Mouse (Mus musculus) ES-E14 (cell line): Measurements from ENCODE around the gene A830031A19Rik.

ENCODE experiments used
- CHD2 ChIP-seq: IDR thresholded peaks from 2 replicates; pipeline ENCODE4 v1.6.1; 2014; ENCODE audit warnings: mild to moderate bottlenecking, low read depth, low read length, inconsistent platforms
- HCFC1 ChIP-seq: IDR thresholded peaks from 2 replicates; pipeline ENCODE4 v1.6.1; 2012; ENCODE audit warnings: low read length, inconsistent platforms, borderline replicate concordance; ENCODE audit not compliant: insufficient read depth
- MAFK ChIP-seq: IDR thresholded peaks from 2 replicates; pipeline ENCODE4 v1.6.1; 2014; ENCODE audit warnings: mild to moderate bottlenecking, low read depth, low read length, inconsistent platforms; ENCODE audit not compliant: insufficient read depth
- ZNF384 ChIP-seq: IDR thresholded peaks from 2 replicates; pipeline ENCODE4 v1.6.1; 2012; ENCODE audit warnings: low read depth, low read length, inconsistent platforms

DNA sequence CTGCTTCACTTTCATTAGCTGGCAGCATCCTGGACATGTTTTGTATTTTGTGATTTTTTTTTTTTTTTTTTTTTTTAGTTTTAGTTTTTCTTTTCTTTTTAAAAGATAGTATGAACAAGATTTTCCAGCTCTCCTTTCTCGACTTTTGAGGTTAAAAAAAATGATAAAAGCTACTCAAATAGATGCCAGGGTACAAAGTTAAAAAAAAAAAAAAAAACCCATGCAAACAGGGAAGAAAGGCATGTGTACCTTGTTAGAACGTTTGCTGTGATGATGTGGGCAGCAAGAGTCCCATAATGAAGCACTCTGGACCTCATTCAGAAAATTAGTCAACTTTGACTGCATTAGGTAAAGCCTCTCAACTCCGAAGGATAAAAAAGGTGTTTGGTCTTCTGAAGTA, 9.2 kb upstream of the A830031A19Rik start:
- TF ChIP-seq HCFC1 (no peak), CHD2 (no peak), MAFK (no peak), ZNF384 (no peak)
